Mouse (Mus musculus) lung, embryonic 14.5 days (tissue): ENCODE measurements around the gene Sec24a. TPM values are rescaled to one million over a fixed set of nuclear protein-coding genes. Genes with fewer than 3 reads are reported as not detected.
"Not testable (repeated sequence)": the region's sequence is repeated elsewhere in the genome, so short reads cannot be mapped to it uniquely, and the experiment has no call there.

Source experiments
- ATAC-seq: fragments of 200-750 bp; cut with Nextera tagmentation; 2 replicates; pipeline ENCODE4 v1.8.0; 2017; ENCODE audit warnings: mild to moderate bottlenecking, moderate TSS enrichment, moderate library complexity; ENCODE audit not compliant: insufficient read depth
- DNase-seq: peaks from one replicate; pipeline ENCODE4 v3.0.0-alpha.2; 2015
- H3K27ac ChIP-seq: fragments of 300-500 bp; sonication (generic); 2 replicates; pipeline ENCODE4 v1.5.1; 2014; ENCODE audit warnings: low read depth, mild to moderate bottlenecking, moderate library complexity
- H3K27me3 ChIP-seq: fragments of 300-500 bp; sonication (generic); 2 replicates; pipeline ENCODE4 v1.6.1; 2014; ENCODE audit warnings: low read length, control low read depth; ENCODE audit not compliant: insufficient read depth
- H3K36me3 ChIP-seq: fragments of 300-500 bp; sonication (generic); 2 replicates; pipeline ENCODE4 v1.6.1; 2014; ENCODE audit warnings: control low read depth; ENCODE audit not compliant: insufficient read depth
- H3K4me1 ChIP-seq: fragments of 300-500 bp; sonication (generic); 2 replicates; pipeline ENCODE4 v1.6.1; 2014; ENCODE audit warnings: antibody characterized with exemption, control low read depth; ENCODE audit not compliant: insufficient read depth
- H3K4me2 ChIP-seq: fragments of 300-500 bp; sonication (generic); 2 replicates; pipeline ENCODE4 v1.6.1; 2014; ENCODE audit warnings: mild to moderate bottlenecking
- H3K4me3 ChIP-seq: fragments of 300-500 bp; sonication (generic); 2 replicates; pipeline ENCODE4 v1.5.1; 2014; ENCODE audit warnings: low read depth, low read length
- H3K9ac ChIP-seq: fragments of 300-500 bp; sonication (generic); 2 replicates; pipeline ENCODE4 v1.6.1; 2014
- H3K9me3 ChIP-seq: fragments of 300-500 bp; sonication (generic); 2 replicates; pipeline ENCODE4 v1.6.1; 2016; ENCODE audit warnings: low read depth, low read length, control low read depth
- CTCF ChIP-seq: IDR thresholded peaks from 2 replicates; pipeline ENCODE4 v1.5.1; 2016; ENCODE audit warnings: antibody characterized with exemption, low read depth
- WGBS: fragments of 180-500 bp; shearing (Covaris S2); extraction: QIAGEN DNeasy Blood & Tissue Kit; methylation state at CpG from one replicate; pipeline ENCODE4 v1.1.7; 2014; 5-methylcytosine and 5-hydroxymethylcytosine counted together
- polyA plus RNA-seq: library from polyadenylated mRNA; unstranded; fragments of >200 nt; fragmentation: Nextera tagmentation; extraction: Ambion mirVana; gene quantifications from 2 replicates; pipeline ENCODE4 v1.2.1, GENCODE M21; 2014

Sec24a gene
- polyA plus RNA-seq, 1 experiment from 2014 or later, result 16.3 TPM

GRCm38 (mm10) chr11:51746096-51746495 is 17.3 kb downstream of the Sec24a start:
- TF ChIP-seq CTCF, result no peak
- Histone ChIP-seq H3K27me3 (no peaks in the 10 kb centered on the region), H3K4me2 (no peak overlapping the region), H3K27ac (no peak overlapping the region), H3K9me3 (no peaks in the 10 kb centered on the region), H3K4me3 (no peak overlapping the region), H3K9ac (no peak overlapping the region), H3K4me1 (no peaks in the 10 kb centered on the region; the same call in 1 of the 2 replicates), H3K36me3 (peaks cover 34% of the 10 kb centered on the region)
- ATAC-seq (no peak), DNase-seq (peak; percentile 8)
- WGBS, result 40% methylated on average over 1 of the region's 1 CpGs

GRCm38 (mm10) chr11:51740701-51741100 is 22.7 kb downstream of the Sec24a start:
- 91% methylated on average over 3 of the region's 3 CpGs for WGBS
- Histone ChIP-seq H3K9ac (no peak overlapping the region), H3K4me2 (no peak overlapping the region), H3K36me3 (peaks cover 52% of the 10 kb centered on the region), H3K4me1 (no peaks in the 10 kb centered on the region), H3K27me3 (no peaks in the 10 kb centered on the region), H3K4me3 (no peak overlapping the region), H3K9me3 (no peaks in the 10 kb centered on the region), H3K27ac (no peak overlapping the region)
- TF ChIP-seq CTCF, result no peak
- no peak for DNase-seq
- ATAC-seq, result no peak

GRCm38 (mm10) chr11:51738651-51739403 is 24.6 kb downstream of the Sec24a start:
- Histone ChIP-seq H3K9ac (no peak overlapping the region), H3K27me3 (no peaks in the 10 kb centered on the region), H3K4me3 (no peak overlapping the region), H3K9me3 (no peaks in the 10 kb centered on the region), H3K4me1 (no peaks in the 10 kb centered on the region), H3K4me2 (no peak overlapping the region), H3K36me3 (peaks cover 52% of the 10 kb centered on the region), H3K27ac (no peak overlapping the region)
- DNase-seq, result no peak
- WGBS, result 89% methylated on average over 3 of the region's 3 CpGs
- no peak for TF ChIP-seq CTCF
- ATAC-seq, result no peak

- WGBS, result 95% methylated on average over 12 of the region's 13 CpGs
- ATAC-seq, H3K4me3 ChIP-seq, H3K4me2 ChIP-seq, H3K9ac ChIP-seq, H3K27ac ChIP-seq, DNase-seq, H3K27me3 ChIP-seq, H3K9me3 ChIP-seq, H3K4me1 ChIP-seq: not testable (repeated sequence)
- peaks cover 50% of the 10 kb centered on the region for H3K36me3 ChIP-seq
Measured at GRCm38 (mm10) chr11:51734218-51734617, 29.2 kb downstream of the Sec24a start.

- TF ChIP-seq CTCF, result no peak
- H3K27ac ChIP-seq, result no peak overlapping the region
- peaks cover 55% of the 10 kb centered on the region for H3K36me3 ChIP-seq
- H3K9me3 ChIP-seq, result no peaks in the 10 kb centered on the region
- no peak overlapping the region for H3K4me3 ChIP-seq
- no peak overlapping the region for H3K4me2 ChIP-seq
- H3K27me3 ChIP-seq, result no peaks in the 10 kb centered on the region
- 70% methylated on average over 1 of the region's 1 CpGs for WGBS
- H3K4me1 ChIP-seq, result no peaks in the 10 kb centered on the region
- H3K9ac ChIP-seq, result no peak overlapping the region
- ATAC-seq, result no peak
- DNase-seq, result no peak
Measured at GRCm38 (mm10) chr11:51732883-51733282, 30.6 kb downstream of the Sec24a start.

GRCm38 (mm10) chr11:51721066-51721465 is 42.4 kb downstream of the Sec24a start:
- Histone ChIP-seq H3K9ac (no peak overlapping the region), H3K36me3 (peaks cover 84% of the 10 kb centered on the region), H3K4me1 (no peaks in the 10 kb centered on the region), H3K27ac (no peak overlapping the region), H3K27me3 (no peaks in the 10 kb centered on the region), H3K4me2 (no peak overlapping the region), H3K4me3 (no peak overlapping the region), H3K9me3 (no peaks in the 10 kb centered on the region)
- WGBS, result 89% methylated on average over 11 of the region's 11 CpGs
- DNase-seq, result no peak
- no peak for TF ChIP-seq CTCF
- no peak for ATAC-seq

- H3K36me3 ChIP-seq, result peaks cover 89% of the 10 kb centered on the region
- H3K9me3 ChIP-seq, result no peaks in the 10 kb centered on the region
- H3K4me3 ChIP-seq, result no peak overlapping the region
- no peak overlapping the region for H3K4me2 ChIP-seq
- H3K9ac ChIP-seq, result no peak overlapping the region
- no peaks in the 10 kb centered on the region for H3K27me3 ChIP-seq
- DNase-seq, result no peak
- no peak overlapping the region for H3K27ac ChIP-seq
- no peak for TF ChIP-seq CTCF
- no peaks in the 10 kb centered on the region for H3K4me1 ChIP-seq
- 95% methylated on average over 13 of the region's 13 CpGs for WGBS
- ATAC-seq, result no peak
Measured at GRCm38 (mm10) chr11:51707080-51707479, 56.4 kb downstream of the Sec24a start.
